Mouse (Mus musculus): Measurements from ENCODE around the gene Neurod1.

Gene Neurod1

GRCm38 (mm10) chr2:79456575-79457349 lies at the start of gene Neurod1, which contains the start of gene Cerkl:
Gene Neurod1 (minus strand): TSS chr2:79456751.
Gene Cerkl (minus strand): TSS chr2:79456785.
- DNase-seq: no peak

- peak; percentile 46 for DNase-seq
Observed at GRCm38 (mm10) chr2:79498990-79499755, 42.6 kb upstream of the Neurod1 start.

GRCm38 (mm10) chr2:79485127-79485526 lies 28.6 kb upstream of the Neurod1 start:
- no peak for DNase-seq

- no peak for DNase-seq
Observed at GRCm38 (mm10) chr2:79482511-79482910, 26.0 kb upstream of the Neurod1 start.

GRCm38 (mm10) chr2:79462411-79462810 lies 5.9 kb upstream of the Neurod1 start:
- no peak for DNase-seq

GRCm38 (mm10) chr2:79461861-79462260 lies 5.3 kb upstream of the Neurod1 start:
- DNase-seq: no peak

- DNase-seq: no peak
Observed at GRCm38 (mm10) chr2:79460586-79460985, 4.0 kb upstream of the Neurod1 start.

- DNase-seq: no peak
Observed at GRCm38 (mm10) chr2:79460107-79460506, 3.6 kb upstream of the Neurod1 start.

- DNase-seq: no peak
Observed at GRCm38 (mm10) chr2:79459061-79460045, 2.8 kb upstream of the Neurod1 start.

GRCm38 (mm10) chr2:79457932-79458331 lies 1.4 kb upstream of the Neurod1 start:
- no peak for DNase-seq

GRCm38 (mm10) chr2:79457434-79457833 lies 883 bp upstream of the Neurod1 start:
- no peak for DNase-seq

- DNase-seq: no peak
Observed at GRCm38 (mm10) chr2:79455646-79456045, 905 bp downstream of the Neurod1 start.

- no peak for DNase-seq
Observed at GRCm38 (mm10) chr2:79454786-79455446, 1.6 kb downstream of the Neurod1 start.

GRCm38 (mm10) chr2:79453901-79454781 lies 2.4 kb downstream of the Neurod1 start:
- peak; percentile 56 for DNase-seq

GRCm38 (mm10) chr2:79451438-79451837 lies 5.1 kb downstream of the Neurod1 start:
- no peak for DNase-seq

GRCm38 (mm10) chr2:79450684-79451394 lies 5.7 kb downstream of the Neurod1 start:
- DNase-seq: no peak

GRCm38 (mm10) chr2:79449371-79449770 lies 7.2 kb downstream of the Neurod1 start:
- DNase-seq: no peak

- DNase-seq: no peak
Observed at GRCm38 (mm10) chr2:79447198-79447597, 9.4 kb downstream of the Neurod1 start.

- no peak for DNase-seq
Observed at GRCm38 (mm10) chr2:79443861-79444620, 12.5 kb downstream of the Neurod1 start.

- DNase-seq: no peak
Observed at GRCm38 (mm10) chr2:79443401-79443800, 13.2 kb downstream of the Neurod1 start.

Measured in thymus, postnatal 14 days (tissue).